ENCODE assay signal across 21 mouse cellular contexts in genomic region chr17:31868076-31868475, GRCm38 (mm10). TPM values are rescaled to one million over a fixed set of nuclear protein-coding genes. Genes with fewer than 3 reads are reported as not detected.
DNase-seq lines count a peak whose midpoint lies in the region; ATAC-seq and TF ChIP-seq lines count a peak whose summit lies in the region.
"Had no signal": no experiment of that assay in that cellular context is flagged by ENCODE, and none has a peak within 500 bp of the region (broad histone marks: within the 10 kb centered on the region; RNA-seq: fewer than 3 reads in every experiment).

No protein-coding gene starts in this region.

- ATAC-seq in intestine, postnatal 0 days, result peak; percentile 44; the same call in 1 of the 2 replicates
- peak; percentile 62 for ATAC-seq in stomach, postnatal 0 days (ENCODE audit: low FRiP score, low TSS enrichment)
- ATAC-seq: activated CD4-positive, CD25-positive, alpha-beta regulatory T cell, adult 4 months; forebrain, embryonic 16.5 days; liver, embryonic 12.5 days had no signal

- no peak for TF ChIP-seq EP300 in stomach, postnatal 0 days (optimal IDR thresholded peaks at IDR 0.05)

- intact Hi-C loops in heart, postnatal 10 days (cut with DNase I), result no loop called here
- intact Hi-C loops in left cerebral cortex, adult 2 months (cut with DNase I), result no loop called here

- TF ChIP-seq CTCF in intestine, postnatal 0 days (IDR thresholded peaks at IDR 0.05; ENCODE audit: low read depth), result no peak
- TF ChIP-seq CTCF in stomach, postnatal 0 days (IDR thresholded peaks at IDR 0.05; ENCODE audit: low read depth), result no peak
- no peak for TF ChIP-seq CTCF in left cerebral cortex, adult 2 months (IDR thresholded peaks at IDR 0.05)

- peaks cover 9% of the 10 kb centered on the region; the same call in 1 of the 2 replicates for H3K4me1 ChIP-seq in intestine, postnatal 0 days (replicated peaks; ENCODE audit: control insufficient read depth, insufficient read depth, low read length)
- peaks cover 7% of the 10 kb centered on the region for H3K4me1 ChIP-seq in stomach, postnatal 0 days (replicated peaks; ENCODE audit: control insufficient read depth, insufficient read depth)
- H3K4me1 ChIP-seq: neural tube, embryonic 15.5 days had no signal

- DNase-seq in heart, adult 11 months, result peak; percentile 84
- DNase-seq in heart, postnatal 10 days, result no peak
- peak; percentile 0 for DNase-seq in right cerebral cortex, postnatal 4 days
- DNase-seq in right cerebral cortex, adult 18-20 months, result no peak
- peak; percentile 76 for DNase-seq in stomach, postnatal 0 days (ENCODE audit: low spot score)
- DNase-seq in left cerebral cortex, adult 2 months (ENCODE audit: extremely low spot score in 1 of 2, low spot score in 2 of 2), result no peak
- DNase-seq: cerebellum, adult 11-12 months; kidney, adult 8-10 months; layer of hippocampus, postnatal 36 days; lung, postnatal 10 days; right cerebral cortex, postnatal 14 days had no signal

- H3K4me2 ChIP-seq in intestine, postnatal 0 days (replicated peaks; ENCODE audit: low read depth), result peak overlapping the region; percentile 27; the same call in 1 of the 2 replicates
- H3K4me2 ChIP-seq in stomach, postnatal 0 days (replicated peaks; ENCODE audit: low read depth), result no peak overlapping the region
- H3K4me2 ChIP-seq: heart, embryonic 11.5 days; hindbrain, embryonic 12.5 days; limb, embryonic 13.5 days; liver, embryonic 12.5 days; neural tube, embryonic 15.5 days had no signal

- H3K9ac ChIP-seq in intestine, postnatal 0 days (ENCODE audit: low read depth, low read length), result no peak overlapping the region
- no peak overlapping the region for H3K9ac ChIP-seq in stomach, postnatal 0 days (ENCODE audit: low read length)
- H3K9ac ChIP-seq: hindbrain, embryonic 12.5 days; limb, embryonic 13.5 days; liver, embryonic 12.5 days; neural tube, embryonic 15.5 days had no signal

- 50% methylated on average over 4 of the region's 4 CpGs for WGBS in intestine, postnatal 0 days
- WGBS in stomach, postnatal 0 days, result 73% methylated on average over 4 of the region's 4 CpGs

- H3K27ac ChIP-seq in intestine, postnatal 0 days (ENCODE audit: low read depth, low read length), result no peak overlapping the region
- H3K27ac ChIP-seq in stomach, postnatal 0 days (replicated peaks), result no peak overlapping the region
- H3K27ac ChIP-seq in left cerebral cortex, adult 2 months, result no peak overlapping the region
- H3K27ac ChIP-seq: forebrain, embryonic 10.5 days; hindbrain, embryonic 12.5 days; limb, embryonic 13.5 days; liver, embryonic 12.5 days; midbrain, embryonic 10.5 days; neural tube, embryonic 15.5 days had no signal

- H3K36me3 ChIP-seq in intestine, postnatal 0 days (ENCODE audit: control insufficient read depth, insufficient read depth), result no peaks in the 10 kb centered on the region
- no peaks in the 10 kb centered on the region for H3K36me3 ChIP-seq in stomach, postnatal 0 days (ENCODE audit: control insufficient read depth, insufficient read depth, low read length)
- H3K36me3 ChIP-seq: forebrain, embryonic 10.5 days; hindbrain, embryonic 12.5 days; limb, embryonic 13.5 days; liver, embryonic 12.5 days; midbrain, embryonic 10.5 days; neural tube, embryonic 15.5 days had no signal

- no peaks in the 10 kb centered on the region for H3K27me3 ChIP-seq in intestine, postnatal 0 days (replicated peaks; ENCODE audit: control insufficient read depth, insufficient read depth, low read length)
- no peaks in the 10 kb centered on the region for H3K27me3 ChIP-seq in stomach, postnatal 0 days (ENCODE audit: control insufficient read depth, insufficient read depth, low read length)
- H3K27me3 ChIP-seq: hindbrain, embryonic 12.5 days; limb, embryonic 13.5 days; liver, embryonic 12.5 days; neural tube, embryonic 15.5 days had no signal

- no peaks in the 10 kb centered on the region for H3K9me3 ChIP-seq in intestine, postnatal 0 days (ENCODE audit: control insufficient read depth)
- no peaks in the 10 kb centered on the region for H3K9me3 ChIP-seq in stomach, postnatal 0 days (ENCODE audit: control insufficient read depth, low read length)
- H3K9me3 ChIP-seq: forebrain, embryonic 10.5 days; hindbrain, embryonic 12.5 days; limb, embryonic 13.5 days; liver, embryonic 12.5 days; midbrain, embryonic 10.5 days; neural tube, embryonic 15.5 days had no signal

- no peak overlapping the region for H3K4me3 ChIP-seq in intestine, postnatal 0 days (ENCODE audit: low read depth, low read length)
- no peak overlapping the region for H3K4me3 ChIP-seq in stomach, postnatal 0 days (ENCODE audit: low read depth, low read length)
- H3K4me3 ChIP-seq in left cerebral cortex, adult 2 months, result no peak overlapping the region
- H3K4me3 ChIP-seq: forebrain, embryonic 10.5 days; hindbrain, embryonic 12.5 days; limb, embryonic 13.5 days; liver, embryonic 12.5 days; midbrain, embryonic 10.5 days; neural tube, embryonic 15.5 days had no signal

RNA-seq across cellular contexts. Expression of gene Sik1, which starts 12.5 kb away (rescaled TPM):
- 10 to 100 TPM; 33.6 to 45.9 TPM for total RNA-seq in heart, postnatal 10 days (2021)
- polyA plus RNA-seq in intestine, postnatal 0 days (2015; fragmentation: Nextera tagmentation; extraction: Ambion mirVana), result 2.9 and 3.8 TPM in 2 replicates
- 18.2 and 19.8 TPM in 2 replicates for polyA plus RNA-seq in stomach, postnatal 0 days (2015; fragmentation: Nextera tagmentation; extraction: Ambion mirVana)
- 10 to 100 TPM; 24.5 to 39.5 TPM for total RNA-seq in left cerebral cortex, adult 2 months (2021)

Comparison
In these comparisons a context has a peak if more than half of its experiments do, and no peak if none do; other contexts are left out.
1. DNase-seq: peak in heart, adult 11 months (single experiment), right cerebral cortex, postnatal 4 days (single experiment) and stomach, postnatal 0 days (single experiment); none in heart, postnatal 10 days (0 of 2), right cerebral cortex, adult 18-20 months (single experiment) and left cerebral cortex, adult 2 months (0 of 2).